Mouse (Mus musculus) intestine, embryonic 16.5 days (tissue): ENCODE measurements at regions not wholly inside any gene's neighbourhood (a gene's known extent, or its start where the extent isn't known, plus 50 kb on each side); places are given as distances from the start of the nearest gene placed in this dataset.

Experiments
- ATAC-seq: fragments of 200-750 bp; cut with Nextera tagmentation; 2 replicates; pipeline ENCODE4 v1.8.0; 2017; ENCODE audit warnings: moderate TSS enrichment, moderate library complexity
- H3K27ac ChIP-seq: fragments of 300-500 bp; sonication (generic); 2 replicates; pipeline ENCODE4 v1.5.1; 2014; ENCODE audit warnings: mild to moderate bottlenecking, low read length
- H3K27me3 ChIP-seq: fragments of 300-500 bp; sonication (generic); replicated peaks from 2 replicates; pipeline ENCODE4 v1.6.1; 2014; ENCODE audit warnings: low read length, control low read depth, mixed read lengths; ENCODE audit not compliant: control insufficient read depth, insufficient read depth
- H3K36me3 ChIP-seq: fragments of 300-500 bp; sonication (generic); 2 replicates; pipeline ENCODE4 v1.6.1; 2014; ENCODE audit warnings: low read length, control low read depth; ENCODE audit not compliant: control insufficient read depth, insufficient read depth
- H3K4me1 ChIP-seq: fragments of 300-500 bp; sonication (generic); 2 replicates; pipeline ENCODE4 v1.6.1; 2014; ENCODE audit warnings: low read length, control low read depth, mixed read lengths; ENCODE audit not compliant: control insufficient read depth, insufficient read depth
- H3K4me2 ChIP-seq: fragments of 300-500 bp; sonication (generic); 2 replicates; pipeline ENCODE4 v1.6.1; 2014; ENCODE audit warnings: low read depth, low read length, control low read depth
- H3K4me3 ChIP-seq: fragments of 300-500 bp; sonication (generic); 2 replicates; pipeline ENCODE4 v1.5.1; 2014; ENCODE audit warnings: mild to moderate bottlenecking, low read length
- H3K9ac ChIP-seq: fragments of 300-500 bp; sonication (generic); 2 replicates; pipeline ENCODE4 v1.6.1; 2014; ENCODE audit warnings: low read depth, low read length
- H3K9me3 ChIP-seq: fragments of 300-500 bp; sonication (generic); 2 replicates; pipeline ENCODE4 v1.6.1; 2016; ENCODE audit warnings: low read length, control low read depth; ENCODE audit not compliant: control insufficient read depth
- WGBS: fragments of 180-500 bp; shearing (Covaris S2); extraction: QIAGEN DNeasy Blood & Tissue Kit; methylation state at CpG from one replicate; pipeline ENCODE4 v1.1.7; 2014; 5-methylcytosine and 5-hydroxymethylcytosine counted together

DNA sequence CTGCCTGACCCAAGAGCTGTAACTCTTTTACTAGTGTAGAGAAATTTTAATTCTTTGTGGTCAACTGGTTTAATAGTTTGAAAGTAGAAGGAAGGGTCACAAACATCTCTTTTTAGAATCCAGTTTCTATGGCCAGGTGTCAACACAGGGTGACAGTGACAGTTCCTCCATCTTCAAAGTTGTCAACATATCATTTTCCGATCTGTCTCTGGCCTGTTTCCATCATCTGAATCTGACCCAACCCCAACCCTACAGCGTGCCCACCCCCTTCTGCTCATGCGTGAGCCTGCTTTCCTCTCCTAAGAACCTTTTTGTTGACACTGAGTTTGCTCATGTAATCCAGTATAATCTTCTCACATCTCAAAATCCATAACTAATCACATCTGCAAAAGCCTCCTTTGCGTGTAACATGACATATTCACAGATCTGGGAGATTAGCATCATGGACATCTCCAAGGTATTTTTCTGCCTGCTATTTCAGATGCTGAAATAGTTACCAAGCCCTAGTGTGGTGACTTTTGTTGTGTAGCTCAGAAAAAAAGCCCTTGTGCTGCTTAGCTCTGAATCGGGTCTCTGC lies 168.4 kb downstream of the B3gnt2 start:
- ATAC-seq = no peak
- Histone ChIP-seq H3K9me3 (no peaks in the 10 kb centered on the region), H3K27me3 (no peaks in the 10 kb centered on the region), H3K27ac (no peak overlapping the region), H3K4me2 (no peak overlapping the region), H3K9ac (no peak overlapping the region), H3K36me3 (no peaks in the 10 kb centered on the region), H3K4me1 (peaks cover 5% of the 10 kb centered on the region; the same call in 1 of the 2 replicates), H3K4me3 (no peak overlapping the region)
- WGBS = 74% methylated on average over 5 of the region's 5 CpGs

DNA sequence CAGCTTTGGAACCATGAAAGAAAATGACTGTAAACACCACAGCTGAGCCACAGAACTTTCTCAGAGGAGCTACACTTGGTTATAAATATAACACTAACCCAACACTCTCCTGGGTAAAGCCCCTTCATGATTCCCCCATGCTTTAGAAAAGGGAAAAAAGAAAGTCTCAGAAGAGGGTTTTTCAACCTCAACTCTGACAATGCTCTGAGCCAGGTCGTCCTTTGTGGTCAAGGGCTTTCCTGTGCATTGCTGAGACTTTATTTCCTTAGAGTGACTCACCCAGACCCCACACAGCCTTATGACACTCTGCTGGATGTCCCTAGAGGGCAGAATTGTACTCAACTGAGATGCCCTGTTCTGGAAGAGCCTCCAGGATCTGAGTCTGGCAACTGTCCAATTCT lies 167.8 kb downstream of the B3gnt2 start:
- Histone ChIP-seq H3K27me3 (no peaks in the 10 kb centered on the region), H3K36me3 (no peaks in the 10 kb centered on the region), H3K9me3 (no peaks in the 10 kb centered on the region), H3K9ac (no peak overlapping the region), H3K4me3 (no peak overlapping the region), H3K4me2 (no peak overlapping the region), H3K4me1 (peaks cover 5% of the 10 kb centered on the region; the same call in 1 of the 2 replicates), H3K27ac (no peak overlapping the region)
- WGBS = 37% methylated on average over 1 of the region's 1 CpGs
- no peak; the same call in 1 of the 2 replicates for ATAC-seq

DNA sequence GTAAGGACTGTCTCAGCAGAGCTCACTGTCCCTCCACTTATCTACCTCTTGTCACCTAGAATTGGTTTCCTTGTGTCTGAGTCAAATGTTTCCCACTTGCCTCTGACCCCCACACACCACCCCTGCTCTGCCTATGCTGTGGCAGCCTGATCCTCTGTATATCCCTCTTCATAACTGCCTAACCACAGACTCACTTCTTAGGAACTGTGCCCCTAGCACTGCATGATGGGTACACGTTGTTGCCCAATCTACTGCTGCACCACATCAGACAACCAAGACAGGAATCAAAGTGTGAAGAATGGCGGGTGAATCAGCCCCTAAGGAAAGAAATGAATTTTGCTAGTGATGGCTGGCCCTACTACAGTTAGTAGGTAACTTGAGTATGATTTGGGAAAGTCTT lies 167.4 kb downstream of the B3gnt2 start:
- no peaks in the 10 kb centered on the region for H3K27me3 ChIP-seq
- H3K9me3 ChIP-seq = no peaks in the 10 kb centered on the region
- H3K9ac ChIP-seq = no peak overlapping the region
- no peak overlapping the region for H3K27ac ChIP-seq
- H3K4me1 ChIP-seq = peaks cover 5% of the 10 kb centered on the region; the same call in 1 of the 2 replicates
- H3K36me3 ChIP-seq = no peaks in the 10 kb centered on the region
- H3K4me2 ChIP-seq = no peak overlapping the region
- no peak for ATAC-seq
- WGBS = 88% methylated on average over 2 of the region's 2 CpGs
- no peak overlapping the region for H3K4me3 ChIP-seq

DNA sequence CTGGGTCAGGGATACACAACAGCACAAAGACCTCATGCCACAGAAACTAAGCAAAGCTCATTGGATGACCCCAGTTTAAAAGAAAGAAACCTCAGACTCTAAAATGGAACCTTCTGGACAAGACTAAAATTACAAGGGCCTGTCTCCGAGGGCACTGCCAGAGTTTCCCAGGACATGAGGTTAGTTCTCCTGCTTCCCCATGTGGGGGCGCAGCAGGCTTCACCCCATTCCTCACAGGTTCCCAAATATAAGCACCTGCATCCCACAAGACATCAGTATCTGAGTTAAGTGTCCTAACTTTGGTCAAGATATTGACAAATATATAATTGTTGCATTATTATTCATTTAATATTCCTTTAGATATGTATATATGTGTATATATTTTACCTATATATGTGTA lies 166.8 kb downstream of the B3gnt2 start:
- Histone ChIP-seq H3K4me2 (no peak overlapping the region), H3K27me3 (no peaks in the 10 kb centered on the region), H3K9ac (no peak overlapping the region), H3K4me1 (peaks cover 5% of the 10 kb centered on the region; the same call in 1 of the 2 replicates), H3K4me3 (no peak overlapping the region), H3K36me3 (no peaks in the 10 kb centered on the region), H3K9me3 (no peaks in the 10 kb centered on the region), H3K27ac (no peak overlapping the region)
- WGBS = 83% methylated on average over 2 of the region's 2 CpGs
- no peak for ATAC-seq

DNA sequence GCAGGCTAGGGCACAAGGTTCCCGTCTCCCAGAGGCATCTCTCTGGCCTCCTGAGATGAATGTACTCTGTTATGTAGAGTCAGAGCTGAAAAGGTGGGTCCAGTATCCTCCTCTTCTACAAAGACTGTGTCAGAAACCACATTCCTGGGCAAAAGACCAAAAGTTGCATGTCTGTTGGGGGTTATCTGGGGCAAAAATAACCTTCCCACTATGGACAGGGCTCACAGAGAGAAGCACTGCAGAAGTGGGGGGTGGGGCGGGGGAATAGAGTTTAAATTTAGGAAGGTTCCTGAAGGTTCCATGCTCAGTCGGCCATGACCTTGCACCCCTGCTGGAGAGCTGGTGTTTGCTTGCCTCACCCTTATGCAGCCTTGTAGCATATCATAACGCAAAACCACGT lies 165.9 kb downstream of the B3gnt2 start:
- Histone ChIP-seq H3K9me3 (no peaks in the 10 kb centered on the region), H3K27ac (no peak overlapping the region), H3K4me3 (no peak overlapping the region), H3K4me2 (no peak overlapping the region), H3K9ac (no peak overlapping the region), H3K36me3 (no peaks in the 10 kb centered on the region), H3K27me3 (no peaks in the 10 kb centered on the region), H3K4me1 (peaks cover 5% of the 10 kb centered on the region; the same call in 1 of the 2 replicates)
- ATAC-seq = no peak
- 62% methylated on average over 5 of the region's 5 CpGs for WGBS

DNA sequence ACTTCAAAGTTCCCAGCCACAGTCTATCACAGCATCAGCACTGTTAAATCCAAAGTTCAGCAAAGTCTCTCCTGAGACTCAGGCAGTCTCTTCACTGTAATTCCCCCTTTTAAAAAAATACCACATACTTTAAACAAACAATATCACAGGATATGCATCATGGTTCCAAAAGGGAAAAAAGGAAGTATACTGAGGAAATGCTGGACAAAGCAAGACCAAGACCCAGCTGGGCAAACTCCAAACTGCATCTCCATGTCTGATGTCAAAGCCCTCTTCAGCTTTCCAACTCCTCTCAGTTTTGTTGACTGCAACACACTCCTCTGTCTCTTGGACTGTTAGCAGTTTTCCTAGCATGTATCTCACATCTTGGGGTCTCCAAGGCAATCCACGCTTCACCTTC lies 165.5 kb downstream of the B3gnt2 start:
- no peak for ATAC-seq
- Histone ChIP-seq H3K27ac (no peak overlapping the region), H3K9ac (no peak overlapping the region), H3K4me2 (no peak overlapping the region), H3K4me1 (peaks cover 5% of the 10 kb centered on the region; the same call in 1 of the 2 replicates), H3K9me3 (no peaks in the 10 kb centered on the region), H3K36me3 (no peaks in the 10 kb centered on the region), H3K27me3 (no peaks in the 10 kb centered on the region), H3K4me3 (no peak overlapping the region)
- WGBS = 90% methylated on average over 1 of the region's 1 CpGs

DNA sequence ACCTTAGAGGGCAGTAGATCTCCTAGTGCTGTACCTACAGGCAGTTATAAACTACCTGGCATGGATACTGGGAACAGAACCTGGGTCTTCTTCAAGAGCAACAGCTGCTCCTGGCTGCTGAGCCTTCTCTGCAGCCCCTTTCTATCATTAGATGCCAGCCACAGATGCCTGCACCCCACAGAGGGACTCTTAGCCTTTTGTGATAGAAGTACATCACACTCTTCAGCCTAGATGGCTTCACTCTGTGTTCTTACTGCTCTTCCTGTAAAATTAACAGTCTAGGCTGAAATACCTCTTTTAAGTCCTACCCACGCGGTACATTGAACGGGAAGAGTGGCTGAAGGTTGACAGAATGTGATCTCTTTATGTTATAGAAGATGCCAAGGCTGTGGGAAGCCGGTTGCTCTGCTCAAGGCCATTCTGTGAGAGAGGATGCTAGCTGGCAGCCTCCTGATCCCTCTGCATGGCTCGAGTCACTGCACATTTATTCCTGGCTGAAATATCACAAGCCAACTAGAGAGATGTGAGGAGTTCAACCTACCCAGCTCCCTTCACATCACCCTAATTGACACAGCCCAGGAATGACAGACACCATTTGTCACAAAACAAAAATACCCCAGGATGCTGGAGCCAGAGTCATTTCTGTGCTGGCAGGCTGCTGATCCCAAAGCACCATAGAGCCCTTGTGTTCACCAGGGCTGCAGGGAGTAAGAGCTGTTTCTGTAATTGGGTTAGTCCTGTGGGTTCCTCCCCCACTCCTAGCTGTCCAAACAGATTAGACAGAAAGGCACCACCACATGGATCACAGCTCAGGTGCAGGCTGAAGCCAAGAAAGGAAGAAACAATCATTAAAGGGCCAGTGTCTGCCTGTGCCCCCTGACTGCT lies 162.5 kb downstream of the B3gnt2 start:
- WGBS = 73% methylated on average over 5 of the region's 5 CpGs
- ATAC-seq = no peak

DNA sequence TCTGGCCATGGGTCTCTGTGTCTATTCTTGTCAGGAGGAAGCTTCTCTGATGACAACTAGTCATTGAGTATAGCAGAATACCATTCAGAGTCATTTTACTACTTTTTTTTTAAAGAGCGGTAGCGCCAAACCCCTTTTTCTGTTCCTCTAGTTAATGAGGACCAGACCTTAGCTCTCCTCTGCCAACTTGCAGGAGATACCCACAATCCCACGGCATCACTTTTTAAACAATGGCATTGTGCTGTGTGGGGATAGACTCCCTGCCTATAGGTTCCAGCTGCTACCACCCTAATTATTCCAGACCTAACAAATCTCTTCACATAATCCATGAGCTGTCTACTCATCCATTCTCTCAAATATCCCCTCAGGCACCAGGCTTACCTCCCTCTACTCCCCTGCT lies 154.7 kb downstream of the B3gnt2 start:
- Histone ChIP-seq H3K9ac (no peak overlapping the region), H3K4me1 (no peaks in the 10 kb centered on the region), H3K27ac (no peak overlapping the region), H3K4me2 (no peak overlapping the region), H3K36me3 (no peaks in the 10 kb centered on the region), H3K4me3 (no peak overlapping the region), H3K27me3 (no peaks in the 10 kb centered on the region), H3K9me3 (no peaks in the 10 kb centered on the region)
- 93% methylated on average over 3 of the region's 3 CpGs for WGBS
- no peak for ATAC-seq

More for the DNA sequence above, 162.5 kb downstream of the B3gnt2 start:
- Histone ChIP-seq H3K27ac (no peak overlapping the region), H3K4me1 (peaks cover 5% of the 10 kb centered on the region; the same call in 1 of the 2 replicates), H3K4me2 (no peak overlapping the region), H3K9me3 (no peaks in the 10 kb centered on the region), H3K9ac (no peak overlapping the region), H3K27me3 (no peaks in the 10 kb centered on the region), H3K4me3 (no peak overlapping the region), H3K36me3 (no peaks in the 10 kb centered on the region)
